Mouse (Mus musculus) neutrophil, adult 65 days (primary cell): ENCODE measurements around the gene Zfp974. TPM values are rescaled to one million over a fixed set of nuclear protein-coding genes. Genes with fewer than 3 reads are reported as not detected.

Source experiments
- total RNA-seq: library from RNA; stranded (reverse); gene quantifications from 2 replicates; pipeline ENCODE4 v1.2.4, GENCODE M21; 2023

Zfp974 gene
- 1.3 and 2.2 TPM in 2 replicates for total RNA-seq

DNA sequence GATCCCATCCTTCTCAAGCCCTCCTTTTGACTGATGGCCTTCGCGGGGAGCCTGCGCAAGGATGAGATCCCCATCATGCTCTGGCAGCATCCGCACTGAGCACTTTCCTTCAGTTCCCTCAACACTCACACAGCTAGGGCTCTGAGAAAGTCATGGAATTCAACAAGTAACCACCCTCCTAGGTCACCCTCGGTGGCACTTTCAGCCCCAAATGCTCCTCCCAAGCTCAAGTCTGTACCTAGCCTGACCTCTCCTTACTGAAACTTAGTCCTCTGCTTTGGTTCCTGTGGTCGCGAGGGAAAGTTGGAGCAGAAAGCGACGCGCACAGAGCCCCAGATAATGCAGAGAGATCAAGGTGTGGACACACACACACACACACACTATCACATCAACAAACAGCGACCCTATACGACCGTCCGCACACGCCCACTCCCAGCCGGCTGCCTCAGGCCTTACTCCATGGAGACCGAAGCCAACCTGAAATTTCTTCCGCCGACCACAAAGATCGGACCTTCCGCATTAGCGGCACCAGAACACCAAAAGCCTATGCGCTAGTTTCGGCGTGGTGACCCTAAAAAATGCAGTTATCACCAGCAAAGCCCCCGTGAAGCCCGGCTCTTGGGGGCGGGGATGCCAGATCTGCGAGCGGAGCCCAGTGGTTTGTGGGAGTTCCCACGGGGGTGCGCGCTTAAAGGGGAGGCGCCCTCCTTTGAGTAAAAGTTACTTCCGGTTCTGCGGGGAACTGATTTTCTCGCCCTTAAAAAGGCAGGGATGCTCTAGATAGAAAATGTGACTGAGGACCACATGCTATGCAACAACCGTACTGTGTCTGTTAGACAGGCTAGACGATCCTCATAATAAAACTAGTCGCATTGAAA, at the start of gene Zfp974:
Gene Zfp974, minus strand, starts transcription at position 643 of the 878 bp plus-strand sequence.

Other genes starting within 250 kb of the Zfp974 start
- 0.09 and 0.20 TPM in 2 replicates for gene Zfp607b, start 240.1 kb downstream of the Zfp974 start, total RNA-seq
- 1.9 and 2.9 TPM in 2 replicates for gene Zfp60, start 198.1 kb downstream of the Zfp974 start, total RNA-seq
- gene Zfp626, start 122.3 kb downstream of the Zfp974 start, total RNA-seq: 2.7 and 4.9 TPM in 2 replicates
- 0.25 and 0.73 TPM in 2 replicates for gene Zfp59, start 90.9 kb downstream of the Zfp974 start, total RNA-seq
- gene Zfp607a, start 71.9 kb downstream of the Zfp974 start, total RNA-seq: 2.1 and 3.2 TPM in 2 replicates
- gene Zfp780b, start 49.7 kb upstream of the Zfp974 start, total RNA-seq: 2.6 and 2.8 TPM in 2 replicates
- 1.0 and 1.8 TPM in 2 replicates for gene Zfp850, start 84.7 kb upstream of the Zfp974 start, total RNA-seq
- gene Psmc4, start 120.6 kb upstream of the Zfp974 start, total RNA-seq: 66.2 and 72.8 TPM in 2 replicates
- gene Fcgbp, start 141.8 kb upstream of the Zfp974 start, total RNA-seq: not detected in 2 replicates
- not detected in 2 replicates for gene 9530053A07Rik, start 200.0 kb upstream of the Zfp974 start, total RNA-seq
- 39.0 and 39.8 TPM in 2 replicates for gene Fbl, start 240.2 kb upstream of the Zfp974 start, total RNA-seq